Mouse (Mus musculus) forebrain, embryonic 12.5 days (tissue): Measurements from ENCODE around the gene L3mbtl4. TPM values are rescaled to one million over a fixed set of nuclear protein-coding genes. Genes with fewer than 3 reads are reported as not detected.
"Not testable (repeated sequence)": the region's sequence is repeated elsewhere in the genome, so short reads cannot be mapped to it uniquely, and the experiment has no call there.

Source experiments
- ATAC-seq: fragments of 200-750 bp; cut with Nextera tagmentation; 2 replicates; pipeline ENCODE4 v1.8.0; 2017; ENCODE audit warnings: moderate TSS enrichment; ENCODE audit not compliant: low FRiP score
- H3K27ac ChIP-seq: fragments of 300-500 bp; sonication (generic); 2 replicates; pipeline ENCODE4 v1.5.1; 2016; ENCODE audit warnings: mild to moderate bottlenecking
- H3K27me3 ChIP-seq: fragments of 300-500 bp; sonication (generic); 2 replicates; pipeline ENCODE4 v1.6.1; 2016; ENCODE audit warnings: mild to moderate bottlenecking
- H3K36me3 ChIP-seq: fragments of 300-500 bp; sonication (generic); replicated peaks from 2 replicates; pipeline ENCODE4 v1.6.1; 2016; ENCODE audit warnings: mild to moderate bottlenecking
- H3K4me1 ChIP-seq: fragments of 300-500 bp; sonication (generic); 2 replicates; pipeline ENCODE4 v1.6.1; 2016
- H3K4me2 ChIP-seq: fragments of 300-500 bp; sonication (generic); 2 replicates; pipeline ENCODE4 v1.6.1; 2016; ENCODE audit warnings: mild to moderate bottlenecking, moderate library complexity
- H3K4me3 ChIP-seq: fragments of 300-500 bp; sonication (generic); replicated peaks from 2 replicates; pipeline ENCODE4 v1.5.1; 2016; ENCODE audit warnings: mild to moderate bottlenecking
- H3K9ac ChIP-seq: fragments of 300-500 bp; sonication (generic); 2 replicates; pipeline ENCODE4 v1.6.1; 2016; ENCODE audit warnings: mild to moderate bottlenecking
- H3K9me3 ChIP-seq: fragments of 300-500 bp; sonication (generic); 2 replicates; pipeline ENCODE4 v1.6.1; 2016
- WGBS: fragments of 180-500 bp; shearing (Covaris S2); methylation state at CpG from one replicate; pipeline ENCODE4 v1.1.7; 2016; 5-methylcytosine and 5-hydroxymethylcytosine counted together
- polyA plus RNA-seq: library from polyadenylated mRNA; unstranded; fragments of >200 nt; fragmentation: Nextera tagmentation; extraction: Ambion mirVana; gene quantifications from 2 replicates; pipeline ENCODE4 v1.2.1, GENCODE M21; 2016

L3mbtl4 gene
- polyA plus RNA-seq, 1 experiment from 2014 or later, result 0.23 TPM

DNA sequence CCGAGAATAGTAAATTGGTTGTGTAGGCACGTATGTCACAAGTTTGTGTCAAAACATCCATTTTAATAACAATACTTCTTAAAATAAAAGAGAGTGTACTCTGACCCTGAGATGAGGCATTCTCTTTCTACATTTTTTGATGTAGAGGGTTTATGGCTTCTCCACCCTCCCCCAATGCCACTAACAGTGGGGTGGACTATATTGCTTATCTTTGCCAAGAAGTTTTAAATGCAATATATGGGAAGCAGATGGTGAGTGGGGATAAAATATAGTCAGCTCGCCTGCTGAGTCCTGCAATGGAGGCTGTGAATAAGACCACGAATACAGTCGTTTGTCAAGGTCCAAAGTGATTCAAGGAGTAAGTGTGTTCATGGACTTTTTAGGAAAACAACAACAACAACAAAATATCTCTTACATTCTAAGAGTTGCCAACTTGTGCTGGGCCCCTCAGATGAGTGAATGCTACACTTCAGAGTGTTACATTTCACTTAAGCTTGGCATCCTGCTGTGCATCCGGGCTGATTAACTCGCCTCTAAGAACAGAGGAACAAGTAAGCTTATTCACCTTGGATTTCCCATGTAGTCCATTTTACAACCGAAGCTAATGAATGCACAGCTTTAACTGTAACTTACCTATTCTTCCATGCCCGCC lies 18.2 kb downstream of the L3mbtl4 start:
- WGBS, result 33% methylated on average over 9 of the region's 9 CpGs
- Histone ChIP-seq H3K4me3 (no peak overlapping the region), H3K4me2 (no peak overlapping the region), H3K4me1 (0 out of 2 replicates have a peak, but pooled peaks cover 6% of the 10 kb centered on the region), H3K27me3 (no peaks in the 10 kb centered on the region), H3K9ac (no peak overlapping the region), H3K9me3 (peaks cover 7% of the 10 kb centered on the region; the same call in 1 of the 2 replicates), H3K27ac (no peak overlapping the region), H3K36me3 (no peaks in the 10 kb centered on the region)
- no peak for ATAC-seq

- WGBS, result 86% methylated on average over 6 of the region's 6 CpGs
- Histone ChIP-seq H3K27me3 (no peaks in the 10 kb centered on the region), H3K27ac (no peak overlapping the region), H3K4me2 (no peak overlapping the region), H3K9me3 (no peaks in the 10 kb centered on the region), H3K9ac (no peak overlapping the region), H3K4me3 (no peak overlapping the region), H3K36me3 (no peaks in the 10 kb centered on the region), H3K4me1 (no peaks in the 10 kb centered on the region)
- ATAC-seq, result no peak
These were observed 34.8 kb downstream of the L3mbtl4 start for GRCm38 (mm10) chr17:68308381-68308780.

DNA sequence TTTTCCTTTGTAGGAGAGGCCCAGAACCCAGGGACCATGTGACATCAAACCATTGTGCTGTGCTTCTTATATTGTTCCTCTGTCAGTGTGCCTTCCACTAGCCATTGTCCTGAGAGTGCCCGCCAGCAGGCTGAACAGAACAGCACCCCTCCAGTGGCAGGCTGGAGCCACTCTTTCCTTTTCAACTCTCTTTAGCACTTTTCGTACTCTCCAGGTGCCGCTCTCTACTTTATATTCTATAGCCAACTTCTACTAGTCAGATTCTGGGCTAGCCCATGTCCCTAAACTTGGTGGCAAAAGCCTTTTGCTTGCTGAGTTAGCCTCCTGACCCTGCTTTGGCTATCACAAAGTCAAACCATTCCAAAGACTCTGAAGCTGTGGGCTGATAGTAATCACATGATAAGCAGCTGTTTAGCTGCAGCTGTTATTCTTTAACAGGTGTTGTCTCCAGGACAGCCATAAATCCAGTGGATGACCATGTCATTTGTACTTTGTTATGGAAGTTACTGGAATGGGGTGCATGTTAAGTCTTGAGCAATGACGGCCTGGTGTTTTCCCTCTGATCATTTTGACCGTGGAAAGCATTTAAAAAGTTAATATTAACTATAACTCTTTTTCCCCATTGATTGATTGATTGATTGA lies 38.8 kb downstream of the L3mbtl4 start:
- Histone ChIP-seq H3K27me3 (no peaks in the 10 kb centered on the region), H3K9ac (no peak overlapping the region), H3K4me1 (no peaks in the 10 kb centered on the region), H3K9me3 (no peaks in the 10 kb centered on the region), H3K4me2 (no peak overlapping the region), H3K4me3 (no peak overlapping the region), H3K27ac (no peak overlapping the region), H3K36me3 (no peaks in the 10 kb centered on the region)
- WGBS, result 85% methylated on average over 5 of the region's 5 CpGs
- ATAC-seq, result no peak

GRCm38 (mm10) chr17:68320940-68321339 lies 47.3 kb downstream of the L3mbtl4 start:
- H3K9me3 ChIP-seq, result no peaks in the 10 kb centered on the region
- no peak for ATAC-seq
- H3K27me3 ChIP-seq, result no peaks in the 10 kb centered on the region
- no peaks in the 10 kb centered on the region for H3K36me3 ChIP-seq
- no peak overlapping the region for H3K4me3 ChIP-seq
- H3K4me1 ChIP-seq, result peaks cover 2% of the 10 kb centered on the region; the same call in 1 of the 2 replicates
- WGBS, result 87% methylated on average over 8 of the region's 8 CpGs
- H3K4me2 ChIP-seq, result no peak overlapping the region
- H3K9ac ChIP-seq, result no peak overlapping the region
- H3K27ac ChIP-seq, result no peak overlapping the region

- Histone ChIP-seq H3K9me3 (no peaks in the 10 kb centered on the region), H3K4me2 (no peak overlapping the region), H3K27me3 (no peaks in the 10 kb centered on the region), H3K27ac (no peak overlapping the region), H3K9ac (no peak overlapping the region), H3K4me1 (peaks cover 2% of the 10 kb centered on the region; the same call in 1 of the 2 replicates), H3K4me3 (no peak overlapping the region), H3K36me3 (no peaks in the 10 kb centered on the region)
- ATAC-seq, result no peak
- 73% methylated on average over 3 of the region's 3 CpGs for WGBS
These were observed 49.0 kb downstream of the L3mbtl4 start for GRCm38 (mm10) chr17:68322607-68323006.

GRCm38 (mm10) chr17:68332225-68332624 lies 58.6 kb downstream of the L3mbtl4 start:
- Histone ChIP-seq H3K27ac (no peak overlapping the region), H3K9ac (no peak overlapping the region), H3K9me3 (no peaks in the 10 kb centered on the region), H3K4me3 (no peak overlapping the region), H3K4me1 (no peaks in the 10 kb centered on the region), H3K36me3 (no peaks in the 10 kb centered on the region), H3K4me2 (no peak overlapping the region), H3K27me3 (no peaks in the 10 kb centered on the region)
- ATAC-seq, result no peak
- WGBS, result 82% methylated on average over 5 of the region's 5 CpGs

DNA sequence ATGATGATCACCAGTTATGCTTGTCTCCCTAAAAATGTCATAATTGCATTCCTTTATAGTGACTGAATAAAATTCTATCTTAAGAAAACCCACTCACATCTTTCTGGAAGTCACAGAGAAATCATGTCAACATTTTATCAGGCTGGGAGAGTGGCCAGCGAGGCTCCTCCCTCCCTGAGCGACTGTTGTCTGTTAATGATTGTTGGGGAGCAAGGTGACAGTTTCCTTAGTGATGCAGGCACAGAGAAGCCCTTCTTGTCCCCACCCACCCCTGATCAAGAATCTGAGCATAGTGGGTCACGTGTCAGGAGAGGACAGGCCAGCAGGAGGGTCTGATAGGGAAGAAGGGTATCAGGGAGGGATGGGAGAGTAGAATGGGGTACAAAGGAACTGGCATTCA lies 59.8 kb downstream of the L3mbtl4 start:
- 63% methylated on average over 3 of the region's 3 CpGs for WGBS
- H3K4me1 ChIP-seq, result no peaks in the 10 kb centered on the region
- no peaks in the 10 kb centered on the region for H3K27me3 ChIP-seq
- H3K9ac ChIP-seq, result no peak overlapping the region
- H3K9me3 ChIP-seq, result no peaks in the 10 kb centered on the region
- no peak overlapping the region for H3K27ac ChIP-seq
- no peak for ATAC-seq
- no peaks in the 10 kb centered on the region for H3K36me3 ChIP-seq
- no peak overlapping the region for H3K4me2 ChIP-seq
- H3K4me3 ChIP-seq, result no peak overlapping the region

GRCm38 (mm10) chr17:68338917-68339553 lies 65.4 kb downstream of the L3mbtl4 start:
- no peaks in the 10 kb centered on the region for H3K4me1 ChIP-seq
- 70% methylated on average over 3 of the region's 3 CpGs for WGBS
- no peaks in the 10 kb centered on the region for H3K9me3 ChIP-seq
- H3K4me2 ChIP-seq, result no peak overlapping the region
- no peaks in the 10 kb centered on the region for H3K27me3 ChIP-seq
- no peak overlapping the region for H3K4me3 ChIP-seq
- ATAC-seq, result no peak
- no peak overlapping the region for H3K27ac ChIP-seq
- H3K36me3 ChIP-seq, result no peaks in the 10 kb centered on the region
- H3K9ac ChIP-seq, result no peak overlapping the region

- Histone ChIP-seq H3K27me3 (no peaks in the 10 kb centered on the region), H3K36me3 (no peaks in the 10 kb centered on the region), H3K4me1 (no peaks in the 10 kb centered on the region), H3K4me2 (no peak overlapping the region), H3K9me3 (no peaks in the 10 kb centered on the region), H3K27ac (no peak overlapping the region), H3K4me3 (no peak overlapping the region), H3K9ac (no peak overlapping the region)
- no peak for ATAC-seq
- WGBS, result 36% methylated on average over 1 of the region's 1 CpGs
These were observed 84.1 kb downstream of the L3mbtl4 start for GRCm38 (mm10) chr17:68357687-68358086.

- no peak overlapping the region for H3K4me3 ChIP-seq
- H3K9ac ChIP-seq, result no peak overlapping the region
- H3K27ac ChIP-seq, result no peak overlapping the region
- H3K36me3 ChIP-seq, result no peaks in the 10 kb centered on the region
- ATAC-seq, result no peak
- no peaks in the 10 kb centered on the region for H3K9me3 ChIP-seq
- H3K4me1 ChIP-seq, result no peaks in the 10 kb centered on the region
- no peaks in the 10 kb centered on the region for H3K27me3 ChIP-seq
- no peak overlapping the region for H3K4me2 ChIP-seq
- 96% methylated on average over 1 of the region's 1 CpGs for WGBS
These were observed 97.5 kb downstream of the L3mbtl4 start for GRCm38 (mm10) chr17:68371101-68371500.

- Histone ChIP-seq H3K4me3 (no peak overlapping the region), H3K36me3 (no peaks in the 10 kb centered on the region), H3K9me3 (no peaks in the 10 kb centered on the region), H3K9ac (no peak overlapping the region), H3K4me2 (no peak overlapping the region), H3K27me3 (no peaks in the 10 kb centered on the region; the same call in 1 of the 2 replicates), H3K4me1 (no peaks in the 10 kb centered on the region), H3K27ac (no peak overlapping the region)
- ATAC-seq, result no peak
- 39% methylated on average over 5 of the region's 5 CpGs for WGBS
These were observed 114.9 kb downstream of the L3mbtl4 start for GRCm38 (mm10) chr17:68388481-68388880.

- no peak overlapping the region for H3K4me3 ChIP-seq
- no peak for ATAC-seq
- no peaks in the 10 kb centered on the region for H3K27me3 ChIP-seq
- H3K4me1 ChIP-seq, result no peaks in the 10 kb centered on the region
- H3K36me3 ChIP-seq, result no peaks in the 10 kb centered on the region
- no peak overlapping the region for H3K4me2 ChIP-seq
- 70% methylated on average over 1 of the region's 1 CpGs for WGBS
- H3K27ac ChIP-seq, result no peak overlapping the region
- H3K9ac ChIP-seq, result no peak overlapping the region
- no peaks in the 10 kb centered on the region for H3K9me3 ChIP-seq
These were observed 132.4 kb downstream of the L3mbtl4 start for GRCm38 (mm10) chr17:68405993-68406392.

DNA sequence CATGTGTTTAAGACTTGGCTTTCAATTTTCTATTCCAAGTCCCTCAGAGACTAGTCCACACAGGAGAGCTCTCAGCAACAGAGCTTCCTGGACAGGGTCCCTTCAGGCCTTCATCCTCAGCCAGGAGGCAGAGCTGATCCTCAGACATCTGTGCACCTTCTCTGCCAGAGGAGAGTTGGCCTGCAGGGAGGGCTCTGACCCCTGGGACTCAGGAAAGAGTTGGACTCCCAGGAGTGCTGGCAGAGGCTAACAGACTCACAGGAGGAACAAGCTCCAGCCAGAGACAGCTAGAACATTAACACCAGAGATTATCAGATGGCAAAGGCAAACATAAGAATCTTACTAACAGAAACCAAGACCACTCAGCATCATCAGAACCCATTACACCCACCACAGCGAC lies 133.5 kb downstream of the L3mbtl4 start:
- H3K4me2 ChIP-seq, ATAC-seq, H3K36me3 ChIP-seq, H3K9ac ChIP-seq, H3K27me3 ChIP-seq, H3K4me3 ChIP-seq, H3K9me3 ChIP-seq, H3K4me1 ChIP-seq, H3K27ac ChIP-seq: not testable (repeated sequence)
- WGBS, result 71% methylated on average over 1 of the region's 1 CpGs
